Mouse (Mus musculus): ENCODE results near the gene Zfp821. TPM values are rescaled to one million over a fixed set of nuclear protein-coding genes. Genes with fewer than 3 reads are reported as not detected.
"Not testable (repeated sequence)": the region's sequence is repeated elsewhere in the genome, so short reads cannot be mapped to it uniquely, and the experiment has no call there.

Zfp821 gene
- total and polyA plus RNA-seq, 3 experiments, result 4.7 to 10.4 (median 7.9) TPM

DNA sequence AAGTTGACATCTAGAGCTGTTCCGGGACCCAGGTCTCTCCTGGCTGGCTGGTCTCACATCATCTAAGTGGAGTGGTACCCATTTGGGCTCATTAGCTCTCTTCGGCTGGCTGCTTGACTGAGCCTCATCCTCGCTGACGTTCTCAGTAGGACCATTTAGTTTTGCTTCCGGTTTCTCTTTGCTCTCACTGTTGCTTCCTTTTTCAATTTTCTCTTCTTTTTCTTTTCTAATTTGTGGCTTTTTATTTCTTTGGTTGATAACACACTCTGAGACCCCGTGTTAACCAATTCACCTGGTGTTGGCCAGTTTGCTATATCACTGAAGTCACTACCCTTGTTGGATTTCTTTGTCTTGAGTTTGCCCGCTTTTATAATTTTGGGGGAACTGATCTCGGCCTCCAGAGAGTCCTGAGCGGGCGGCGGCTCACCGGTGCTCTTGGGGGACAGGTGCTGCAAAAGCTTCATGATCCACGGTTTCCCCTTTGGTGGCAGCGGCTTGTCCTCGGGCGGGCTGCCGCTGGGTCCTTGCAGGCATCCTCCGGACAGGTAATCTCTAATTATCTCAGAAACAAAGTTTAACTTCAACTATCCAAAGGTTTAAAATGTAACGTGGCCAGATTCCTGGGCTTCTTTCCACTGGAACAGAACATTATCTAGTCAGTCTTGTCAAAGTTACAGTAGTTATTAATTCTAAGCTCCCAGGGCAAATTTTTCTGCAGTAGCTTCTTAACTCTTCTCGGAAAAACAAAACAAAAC is 46.6 kb downstream of the Zfp821 start:
- DNase-seq (ENCODE audit: low spot score) (no peak), ATAC-seq (ENCODE audit: extremely low read depth, insufficient number of reproducible peaks, low FRiP score, poor library complexity, severe bottlenecking) (no peak)
- TF ChIP-seq POLR2AphosphoS5 (IDR thresholded peaks at IDR 0.05; ENCODE audit: insufficient replicate concordance, low read depth, low read length), result no peak
- TF ChIP-seq CTCF (IDR thresholded peaks at IDR 0.05; ENCODE audit: low read depth, low read length), result no peak
- TF ChIP-seq GATA1 (IDR thresholded peaks at IDR 0.05; ENCODE audit: borderline replicate concordance, low read length), result no peak
- no peak for TF ChIP-seq TAL1 (conservative IDR thresholded peaks at IDR 0.05; ENCODE audit: low read depth, low read length)
- TF ChIP-seq GATA2 (IDR thresholded peaks at IDR 0.05; ENCODE audit: borderline replicate concordance, low read depth, low read length), result no peak
- no peaks in the 10 kb centered on the region for H3K36me3 ChIP-seq (replicated peaks)
- H3K27me3 ChIP-seq (ENCODE audit: insufficient read depth, low read length), result peaks cover 18% of the 10 kb centered on the region
- H3K4me1 ChIP-seq (ENCODE audit: insufficient read depth, low read depth, low read length), result peaks cover 10% of the 10 kb centered on the region
- H3K4me3 ChIP-seq (ENCODE audit: low read depth, low read length), result no peak overlapping the region
- H3K9me3 ChIP-seq (replicated peaks), result no peaks in the 10 kb centered on the region

DNA sequence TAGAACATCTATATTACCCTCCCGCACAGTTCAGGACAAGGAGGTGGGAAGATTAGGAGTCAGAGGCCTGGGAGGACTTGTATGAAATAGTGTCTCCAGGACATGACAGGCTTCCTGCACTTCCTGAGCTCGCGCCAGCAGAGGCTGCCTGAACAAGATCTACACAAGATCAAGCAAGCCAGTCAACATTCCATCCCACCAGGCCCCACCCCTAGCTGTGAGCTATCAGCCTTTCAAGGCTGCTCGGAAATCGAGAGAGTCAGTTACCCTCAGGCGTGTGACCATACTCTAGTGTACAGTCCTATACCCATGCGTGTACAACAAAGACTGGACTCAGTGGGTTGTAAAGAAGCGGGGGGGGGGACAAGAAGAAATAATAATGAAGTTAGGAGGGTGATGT is 49.4 kb downstream of the Zfp821 start:
- Histone ChIP-seq H3K27me3 (ENCODE audit: insufficient read depth, low read length) (peaks cover 15% of the 10 kb centered on the region), H3K36me3 (replicated peaks) (no peaks in the 10 kb centered on the region), H3K9me3 (replicated peaks) (no peaks in the 10 kb centered on the region), H3K4me1 (ENCODE audit: insufficient read depth, low read depth, low read length) (peaks cover 10% of the 10 kb centered on the region), H3K4me3 (ENCODE audit: low read depth, low read length) (no peak overlapping the region)
- TF ChIP-seq TAL1 (conservative IDR thresholded peaks at IDR 0.05; ENCODE audit: low read depth, low read length), result no peak
- TF ChIP-seq GATA1 (IDR thresholded peaks at IDR 0.05; ENCODE audit: borderline replicate concordance, low read length), result no peak
- no peak for TF ChIP-seq GATA2 (IDR thresholded peaks at IDR 0.05; ENCODE audit: borderline replicate concordance, low read depth, low read length)
- TF ChIP-seq POLR2AphosphoS5 (IDR thresholded peaks at IDR 0.05; ENCODE audit: insufficient replicate concordance, low read depth, low read length), result no peak
- no peak for TF ChIP-seq CTCF (IDR thresholded peaks at IDR 0.05; ENCODE audit: low read depth, low read length)
- no peak for DNase-seq (ENCODE audit: low spot score)
- no peak for ATAC-seq (ENCODE audit: extremely low read depth, insufficient number of reproducible peaks, low FRiP score, poor library complexity, severe bottlenecking)

- not testable (repeated sequence) for ATAC-seq (ENCODE audit: extremely low read depth, insufficient number of reproducible peaks, low FRiP score, poor library complexity, severe bottlenecking); H3K4me1 ChIP-seq (ENCODE audit: insufficient read depth, low read depth, low read length); H3K9me3 ChIP-seq (replicated peaks); H3K4me3 ChIP-seq (ENCODE audit: low read depth, low read length); DNase-seq (ENCODE audit: low spot score); H3K36me3 ChIP-seq (replicated peaks)
- peaks cover 14% of the 10 kb centered on the region; the same call in 1 of the 2 replicates for H3K27me3 ChIP-seq (ENCODE audit: insufficient read depth, low read length)
Measured at GRCm38 (mm10) chr8:109755554-109755953, 50.2 kb downstream of the Zfp821 start.

GRCm38 (mm10) chr8:109756849-109757248 is 51.5 kb downstream of the Zfp821 start:
- ATAC-seq (ENCODE audit: extremely low read depth, insufficient number of reproducible peaks, low FRiP score, poor library complexity, severe bottlenecking) (no peak), DNase-seq (ENCODE audit: low spot score) (no peak)
- peaks cover 2% of the 10 kb centered on the region; the same call in 1 of the 2 replicates for H3K4me1 ChIP-seq (ENCODE audit: insufficient read depth, low read depth, low read length)
- H3K27me3 ChIP-seq (ENCODE audit: insufficient read depth, low read length), result peaks cover 13% of the 10 kb centered on the region; the same call in 1 of the 2 replicates
- H3K36me3 ChIP-seq (replicated peaks), result no peaks in the 10 kb centered on the region
- TF ChIP-seq TAL1 (conservative IDR thresholded peaks at IDR 0.05; ENCODE audit: low read depth, low read length) (no peak), CTCF (IDR thresholded peaks at IDR 0.05; ENCODE audit: low read depth, low read length) (no peak), POLR2AphosphoS5 (IDR thresholded peaks at IDR 0.05; ENCODE audit: insufficient replicate concordance, low read depth, low read length) (no peak), GATA2 (IDR thresholded peaks at IDR 0.05; ENCODE audit: borderline replicate concordance, low read depth, low read length) (no peak), GATA1 (IDR thresholded peaks at IDR 0.05; ENCODE audit: borderline replicate concordance, low read length) (no peak)
- no peaks in the 10 kb centered on the region for H3K9me3 ChIP-seq (replicated peaks)
- no peak overlapping the region for H3K4me3 ChIP-seq (ENCODE audit: low read depth, low read length)

GRCm38 (mm10) chr8:109759426-109759825 is 54.1 kb downstream of the Zfp821 start:
- peaks cover 10% of the 10 kb centered on the region; the same call in 1 of the 2 replicates for H3K27me3 ChIP-seq (ENCODE audit: insufficient read depth, low read length)
- TF ChIP-seq POLR2AphosphoS5 (IDR thresholded peaks at IDR 0.05; ENCODE audit: insufficient replicate concordance, low read depth, low read length), result no peak
- TF ChIP-seq TAL1 (conservative IDR thresholded peaks at IDR 0.05; ENCODE audit: low read depth, low read length), result no peak
- TF ChIP-seq GATA1 (IDR thresholded peaks at IDR 0.05; ENCODE audit: borderline replicate concordance, low read length), result no peak
- TF ChIP-seq GATA2 (IDR thresholded peaks at IDR 0.05; ENCODE audit: borderline replicate concordance, low read depth, low read length), result no peak
- TF ChIP-seq CTCF (IDR thresholded peaks at IDR 0.05; ENCODE audit: low read depth, low read length), result no peak
- no peaks in the 10 kb centered on the region for H3K36me3 ChIP-seq (replicated peaks)
- peaks cover 8% of the 10 kb centered on the region for H3K9me3 ChIP-seq (replicated peaks)
- H3K4me1 ChIP-seq (ENCODE audit: insufficient read depth, low read depth, low read length), result peaks cover 2% of the 10 kb centered on the region; the same call in 1 of the 2 replicates
- ATAC-seq (ENCODE audit: extremely low read depth, insufficient number of reproducible peaks, low FRiP score, poor library complexity, severe bottlenecking) (no peak), DNase-seq (ENCODE audit: low spot score) (no peak)
- H3K4me3 ChIP-seq (ENCODE audit: low read depth, low read length), result no peak overlapping the region

DNA sequence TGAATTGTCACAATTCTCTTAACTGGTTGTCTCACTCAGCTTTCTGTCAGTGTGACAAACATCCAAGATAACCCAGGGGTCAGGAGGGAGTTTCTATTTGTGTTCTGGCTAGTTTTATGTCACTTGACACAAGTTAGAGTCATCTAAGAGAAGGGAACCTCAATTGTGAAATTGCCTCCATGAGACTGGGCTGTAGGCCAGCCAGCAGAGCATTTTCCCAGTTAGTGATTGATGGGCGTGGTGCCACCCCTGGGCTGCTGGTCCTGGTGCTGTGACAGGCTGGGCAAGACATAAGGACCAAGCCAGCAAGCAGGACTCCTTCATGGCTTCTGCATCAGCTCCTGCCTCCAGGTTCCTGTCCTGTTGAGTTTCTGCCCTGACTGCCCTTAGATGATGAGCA is 54.9 kb downstream of the Zfp821 start:
- ATAC-seq (ENCODE audit: extremely low read depth, insufficient number of reproducible peaks, low FRiP score, poor library complexity, severe bottlenecking), result no peak
- Histone ChIP-seq H3K4me3 (ENCODE audit: low read depth, low read length) (no peak overlapping the region), H3K9me3 (replicated peaks) (peaks cover 8% of the 10 kb centered on the region), H3K36me3 (replicated peaks) (no peaks in the 10 kb centered on the region), H3K27me3 (ENCODE audit: insufficient read depth, low read length) (peaks cover 9% of the 10 kb centered on the region; the same call in 1 of the 2 replicates), H3K4me1 (ENCODE audit: insufficient read depth, low read depth, low read length) (peaks cover 2% of the 10 kb centered on the region; the same call in 1 of the 2 replicates)
- no peak for TF ChIP-seq POLR2AphosphoS5 (IDR thresholded peaks at IDR 0.05; ENCODE audit: insufficient replicate concordance, low read depth, low read length)
- TF ChIP-seq GATA1 (IDR thresholded peaks at IDR 0.05; ENCODE audit: borderline replicate concordance, low read length), result no peak
- TF ChIP-seq TAL1 (conservative IDR thresholded peaks at IDR 0.05; ENCODE audit: low read depth, low read length), result no peak
- TF ChIP-seq GATA2 (IDR thresholded peaks at IDR 0.05; ENCODE audit: borderline replicate concordance, low read depth, low read length), result no peak
- TF ChIP-seq CTCF (IDR thresholded peaks at IDR 0.05; ENCODE audit: low read depth, low read length), result no peak
- DNase-seq (ENCODE audit: low spot score), result no peak
